Mouse (Mus musculus): ENCODE data around the gene Hoxd9.

DNA sequence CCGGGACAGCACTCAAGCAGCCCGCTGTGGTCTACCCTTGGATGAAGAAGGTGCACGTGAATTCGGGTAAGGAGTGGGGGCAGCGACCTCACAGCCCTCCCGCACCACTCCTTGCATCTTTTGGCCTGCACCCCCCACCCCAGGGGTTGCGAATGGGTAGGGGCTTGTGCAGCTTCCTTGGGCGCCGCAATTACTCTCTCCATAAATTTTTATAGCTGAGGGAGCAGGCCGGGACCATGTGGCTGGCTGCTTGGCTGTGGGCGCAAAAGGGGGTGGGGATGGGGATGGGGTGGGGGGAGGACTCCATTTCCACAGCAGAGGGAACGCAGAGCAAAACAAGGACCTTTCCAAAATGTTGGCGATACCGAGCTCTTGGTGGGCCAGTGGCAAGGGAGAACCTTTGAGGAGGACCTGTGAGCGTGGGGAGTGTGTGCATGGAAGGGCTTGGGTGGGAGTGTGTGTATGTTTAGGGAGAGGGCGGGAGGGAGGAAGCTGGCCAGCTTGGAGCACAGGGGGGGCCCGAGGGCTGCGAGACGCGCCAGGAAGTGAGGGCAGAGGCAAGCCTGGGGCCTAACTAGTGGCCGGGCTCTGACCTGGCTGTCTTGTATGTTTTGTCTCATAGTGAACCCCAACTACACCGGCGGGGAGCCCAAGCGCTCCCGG lies 30.2 kb downstream of the Hoxd9 start:
- TF ChIP-seq CTCF (IDR thresholded peaks at IDR 0.05; ENCODE audit: low read depth, low read length) (no peak), POLR2A (IDR thresholded peaks at IDR 0.05; ENCODE audit: borderline replicate concordance, low read depth, low read length) (no peak)
